ENCODE assay signal across 8 mouse cellular contexts in the genomic region with DNA sequence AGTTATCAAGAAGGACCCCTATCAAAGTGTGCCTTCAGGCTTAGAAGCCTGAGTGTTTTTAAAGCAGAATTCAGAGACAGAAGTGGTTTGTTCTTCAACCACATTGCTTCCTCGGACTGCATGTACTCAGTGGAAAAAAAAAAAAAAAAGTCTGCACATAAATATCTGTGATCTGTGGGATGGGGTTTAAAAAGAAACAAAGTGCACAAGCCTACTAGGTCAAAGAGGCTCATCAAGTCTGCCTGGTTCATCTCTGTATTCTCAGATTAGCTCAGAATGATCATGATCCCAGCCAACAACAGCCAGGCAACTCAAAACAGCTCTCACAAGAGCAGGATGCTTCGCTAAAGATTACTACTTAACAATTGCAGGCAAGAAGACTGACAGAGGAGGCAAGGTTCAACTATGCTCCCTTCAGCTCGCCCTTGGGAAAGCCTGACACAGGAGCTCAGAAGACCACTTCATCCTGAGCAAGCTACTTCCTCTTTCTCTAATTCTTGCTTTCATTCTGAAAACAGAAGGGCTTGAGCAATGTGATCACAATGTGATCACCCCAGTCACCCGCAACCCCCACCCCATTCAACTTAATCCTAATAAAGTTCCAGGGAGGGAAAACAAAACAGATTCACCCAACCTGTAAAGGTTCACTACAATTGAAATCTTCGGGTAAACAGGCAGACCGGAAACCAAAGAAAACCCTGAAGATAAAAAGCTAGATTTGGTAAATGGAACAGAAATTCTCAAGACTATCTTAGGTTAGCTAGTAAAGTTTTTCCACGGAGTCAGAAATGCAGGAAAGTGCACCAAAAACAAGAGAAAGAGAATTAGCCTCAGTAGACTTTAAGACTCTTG. TPM values are rescaled to one million over a fixed set of nuclear protein-coding genes. Genes with fewer than 3 reads are reported as not detected.
A peak's percentile ranks its signal among the peaks of the same experiment; 100 is the strongest.
DNase-seq lines count a peak whose midpoint lies in the region; ATAC-seq and TF ChIP-seq lines count a peak whose summit lies in the region.

No protein-coding gene starts in this region.

- no peak for ATAC-seq in kidney, embryonic 14.5 days (ENCODE audit: low FRiP score, low TSS enrichment)
- ATAC-seq in embryonic facial prominence, embryonic 12.5 days (ENCODE audit: insufficient number of reproducible peaks, insufficient read depth, low FRiP score, low TSS enrichment): no peak
- ATAC-seq in hindbrain, embryonic 12.5 days (ENCODE audit: low FRiP score): no peak
- peak; percentile 27; the same call in 1 of the 2 replicates for ATAC-seq in lung, postnatal 0 days

- no peak for DNase-seq in kidney, adult 8-10 months
- DNase-seq in lung, postnatal 0 days (ENCODE audit: low spot score): peak; percentile 67
- no peak for DNase-seq in cerebellum, adult 9-11 months
- no peak for DNase-seq in frontal cortex, postnatal 14 days (ENCODE audit: low spot score in 2 of 2)

- no peak for TF ChIP-seq POLR2A in small intestine, adult 2 months (IDR thresholded peaks at IDR 0.05; ENCODE audit: low read depth, low read length)

- H3K4me3 ChIP-seq in kidney, embryonic 14.5 days (ENCODE audit: low read length): peak overlapping the region; percentile 43
- H3K4me3 ChIP-seq in embryonic facial prominence, embryonic 12.5 days: peak overlapping the region; percentile 50
- peak overlapping the region; percentile 43; the same call in 1 of the 2 replicates for H3K4me3 ChIP-seq in hindbrain, embryonic 12.5 days
- H3K4me3 ChIP-seq in lung, postnatal 0 days (ENCODE audit: low read depth, low read length): peak overlapping the region; percentile 70
- no peak overlapping the region; the same call in 1 of the 2 replicates for H3K4me3 ChIP-seq in small intestine, adult 2 months (ENCODE audit: low read depth, low read length)

- TF ChIP-seq CTCF in lung, postnatal 0 days (IDR thresholded peaks at IDR 0.05): no peak
- no peak for TF ChIP-seq CTCF in small intestine, adult 2 months (IDR thresholded peaks at IDR 0.05; ENCODE audit: extremely low read depth, insufficient read length, insufficient replicate concordance, low read depth, low read length)

- H3K27ac ChIP-seq in kidney, embryonic 14.5 days (ENCODE audit: low read depth, low read length): no peak overlapping the region
- no peak overlapping the region for H3K27ac ChIP-seq in embryonic facial prominence, embryonic 12.5 days
- H3K27ac ChIP-seq in hindbrain, embryonic 12.5 days: no peak overlapping the region
- peak overlapping the region; percentile 81 for H3K27ac ChIP-seq in lung, postnatal 0 days (ENCODE audit: low read length)
- H3K27ac ChIP-seq in small intestine, adult 2 months (ENCODE audit: insufficient read depth, low read depth, low read length): peak overlapping the region; percentile 93

- H3K36me3 ChIP-seq in kidney, embryonic 14.5 days (ENCODE audit: control insufficient read depth, insufficient read depth, low read length): no peaks in the 10 kb centered on the region
- no peaks in the 10 kb centered on the region for H3K36me3 ChIP-seq in embryonic facial prominence, embryonic 12.5 days
- H3K36me3 ChIP-seq in hindbrain, embryonic 12.5 days: no peaks in the 10 kb centered on the region
- H3K36me3 ChIP-seq in lung, postnatal 0 days (ENCODE audit: insufficient read depth, low read length): 0 out of 2 replicates have a peak, but pooled peaks cover 4% of the 10 kb centered on the region
- peaks cover 7% of the 10 kb centered on the region for H3K36me3 ChIP-seq in small intestine, adult 2 months (ENCODE audit: control insufficient read depth, insufficient read depth, low read length)

- no peak for TF ChIP-seq EP300 in lung, postnatal 0 days (IDR thresholded peaks at IDR 0.05)

- H3K4me2 ChIP-seq in kidney, embryonic 14.5 days (replicated peaks; ENCODE audit: low read depth, low read length): peak overlapping the region; percentile 78
- H3K4me2 ChIP-seq in embryonic facial prominence, embryonic 12.5 days (replicated peaks): peak overlapping the region; percentile 93
- H3K4me2 ChIP-seq in hindbrain, embryonic 12.5 days (replicated peaks): peak overlapping the region; percentile 73
- peak overlapping the region; percentile 91 for H3K4me2 ChIP-seq in lung, postnatal 0 days (replicated peaks; ENCODE audit: low read depth, low read length)

- WGBS in kidney, embryonic 14.5 days: 48% methylated on average over 7 of the region's 7 CpGs
- 40% methylated on average over 7 of the region's 7 CpGs for WGBS in embryonic facial prominence, embryonic 12.5 days
- 48% methylated on average over 7 of the region's 7 CpGs for WGBS in hindbrain, embryonic 12.5 days
- WGBS in lung, postnatal 0 days: 27% methylated on average over 7 of the region's 7 CpGs
- 14% methylated on average over 7 of the region's 7 CpGs for WGBS in small intestine, adult 2 months

- H3K4me1 ChIP-seq in kidney, embryonic 14.5 days (ENCODE audit: control insufficient read depth, insufficient read depth, low read length): no peaks in the 10 kb centered on the region
- no peaks in the 10 kb centered on the region for H3K4me1 ChIP-seq in embryonic facial prominence, embryonic 12.5 days
- 0 out of 2 replicates have a peak, but pooled peaks cover 5% of the 10 kb centered on the region for H3K4me1 ChIP-seq in hindbrain, embryonic 12.5 days
- H3K4me1 ChIP-seq in lung, postnatal 0 days (ENCODE audit: insufficient read depth, low read depth, low read length): no peaks in the 10 kb centered on the region; the same call in 1 of the 2 replicates
- H3K4me1 ChIP-seq in small intestine, adult 2 months (ENCODE audit: control insufficient read depth, insufficient read depth, insufficient read length, low read length): peaks cover 3% of the 10 kb centered on the region

- no peaks in the 10 kb centered on the region for H3K9me3 ChIP-seq in kidney, embryonic 14.5 days (ENCODE audit: control insufficient read depth, low read length)
- H3K9me3 ChIP-seq in embryonic facial prominence, embryonic 12.5 days: no peaks in the 10 kb centered on the region
- no peaks in the 10 kb centered on the region for H3K9me3 ChIP-seq in hindbrain, embryonic 12.5 days (replicated peaks)
- no peaks in the 10 kb centered on the region for H3K9me3 ChIP-seq in lung, postnatal 0 days (ENCODE audit: low read length)

- H3K9ac ChIP-seq in kidney, embryonic 14.5 days (ENCODE audit: low read depth, low read length): peak overlapping the region; percentile 48; the same call in 1 of the 2 replicates
- H3K9ac ChIP-seq in embryonic facial prominence, embryonic 12.5 days: no peak overlapping the region
- no peak overlapping the region for H3K9ac ChIP-seq in hindbrain, embryonic 12.5 days
- H3K9ac ChIP-seq in lung, postnatal 0 days (replicated peaks; ENCODE audit: low read depth): no peak overlapping the region

- H3K27me3 ChIP-seq in kidney, embryonic 14.5 days (ENCODE audit: control insufficient read depth, insufficient read depth, low read length): no peaks in the 10 kb centered on the region
- H3K27me3 ChIP-seq in embryonic facial prominence, embryonic 12.5 days: no peaks in the 10 kb centered on the region
- H3K27me3 ChIP-seq in hindbrain, embryonic 12.5 days: no peaks in the 10 kb centered on the region
- H3K27me3 ChIP-seq in lung, postnatal 0 days (replicated peaks; ENCODE audit: insufficient read depth, low read length): no peaks in the 10 kb centered on the region
- H3K27me3 ChIP-seq in small intestine, adult 2 months (ENCODE audit: control insufficient read depth, insufficient read depth, low read length): no peaks in the 10 kb centered on the region

RNA-seq across cellular contexts. Expression of a gene that starts 0.7 kb away (rescaled TPM):
- 29.1 and 33.3 TPM in 2 replicates for polyA plus RNA-seq in kidney, embryonic 14.5 days (2014; fragmentation: Nextera tagmentation; extraction: Ambion mirVana)
- 22.1 and 23.4 TPM in 2 replicates for polyA plus RNA-seq in embryonic facial prominence, embryonic 12.5 days (2016; fragmentation: Nextera tagmentation; extraction: Ambion mirVana)
- 17.3 and 19.4 TPM in 2 replicates for polyA plus RNA-seq in hindbrain, embryonic 12.5 days (2016; fragmentation: Nextera tagmentation; extraction: Ambion mirVana)
- polyA plus RNA-seq in lung, postnatal 0 days (2015; fragmentation: Nextera tagmentation; extraction: Ambion mirVana): 303 and 368 TPM in 2 replicates
- polyA plus RNA-seq in small intestine, adult 2 months (2012; rRNA removed): 27.6 and 52.0 TPM in 2 replicates

Comparison
In these comparisons a context has a peak if more than half of its experiments do, and no peak if none do; other contexts are left out.
1. H3K27ac ChIP-seq: peak in lung, postnatal 0 days (single experiment) and small intestine, adult 2 months (single experiment); none in kidney, embryonic 14.5 days (single experiment), embryonic facial prominence, embryonic 12.5 days (single experiment) and hindbrain, embryonic 12.5 days (single experiment).
2. Peak in every context shown above with its lines, with median percentiles within 50 percentile points of each other: H3K4me2 ChIP-seq.